Mouse (Mus musculus) ES-E14 (cell line): ENCODE measurements around the gene Rhbdd1.

ENCODE experiments used
- MAFK ChIP-seq: IDR thresholded peaks from 2 replicates; pipeline ENCODE4 v1.6.1; 2014; ENCODE audit warnings: mild to moderate bottlenecking, low read depth, low read length, inconsistent platforms; ENCODE audit not compliant: insufficient read depth
- ZNF384 ChIP-seq: IDR thresholded peaks from 2 replicates; pipeline ENCODE4 v1.6.1; 2012; ENCODE audit warnings: low read depth, low read length, inconsistent platforms

DNA sequence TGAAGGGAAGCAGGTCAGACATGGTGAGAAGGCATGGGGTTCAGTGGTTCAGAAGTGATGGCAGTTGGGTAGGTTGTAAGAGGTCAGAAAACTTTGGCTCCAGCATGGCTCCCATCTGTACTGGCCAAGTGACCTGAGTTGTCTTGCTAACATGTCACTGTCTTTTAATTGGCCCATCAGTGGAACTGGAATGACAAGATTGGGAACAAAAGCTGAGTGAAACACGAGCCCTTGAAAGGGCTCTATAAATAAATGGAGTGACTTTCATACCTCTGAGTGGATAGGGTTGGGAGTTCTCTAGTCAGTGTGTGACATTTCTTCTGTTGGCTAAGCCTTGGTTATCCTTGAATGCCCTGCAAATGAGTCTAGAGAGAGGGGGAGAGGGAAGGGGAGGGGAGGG is 123.9 kb downstream of the Rhbdd1 start:
- TF ChIP-seq ZNF384 = no peak
- no peak for TF ChIP-seq MAFK
